11 mouse cellular contexts compared by ENCODE assay signal in the genomic region with DNA sequence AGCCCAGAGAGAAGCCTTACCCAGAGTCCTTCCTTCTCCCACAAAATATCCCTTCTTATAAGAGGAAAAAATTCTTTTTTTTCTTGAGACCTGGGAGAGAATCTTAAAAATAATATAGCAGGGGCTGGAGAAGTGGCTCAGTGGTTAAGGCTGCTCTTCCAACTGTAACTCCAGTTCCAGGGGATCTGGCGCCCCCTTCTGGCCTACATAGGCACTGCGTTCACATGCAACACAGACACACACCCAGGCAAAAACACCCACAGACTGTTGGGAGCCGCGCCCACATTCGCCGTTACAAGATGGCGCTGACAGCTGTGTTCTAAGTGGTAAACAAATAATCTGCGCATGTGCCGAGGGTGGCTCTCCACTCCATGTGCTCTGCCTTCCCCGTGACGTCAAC. TPM values are rescaled to one million over a fixed set of nuclear protein-coding genes. Genes with fewer than 3 reads are reported as not detected.
A peak's percentile ranks its signal among the peaks of the same experiment; 100 is the strongest.
DNase-seq lines count a peak whose midpoint lies in the region; ATAC-seq and TF ChIP-seq lines count a peak whose summit lies in the region.
"Not testable (repeated sequence)": the region's sequence is repeated elsewhere in the genome, so short reads cannot be mapped to it uniquely, and the experiment has no call there.
"Had no signal": no experiment of that assay in that cellular context is flagged by ENCODE, and none has a peak within 500 bp of the region (broad histone marks: within the 10 kb centered on the region; RNA-seq: fewer than 3 reads in every experiment).

No protein-coding gene starts in this region.

- not testable (repeated sequence) for H3K9ac ChIP-seq in intestine, postnatal 0 days (ENCODE audit: low read depth, low read length)

- H3K4me2 ChIP-seq in intestine, postnatal 0 days (replicated peaks; ENCODE audit: low read depth): not testable (repeated sequence)

- H3K27ac ChIP-seq in gastrocnemius, adult 2 months: peak overlapping the region; percentile 71
- H3K27ac ChIP-seq in intestine, postnatal 0 days (ENCODE audit: low read depth, low read length): not testable (repeated sequence)
- peak overlapping the region; percentile 6; the same call in 1 of the 2 replicates for H3K27ac ChIP-seq in left cerebral cortex, adult 2 months

- H3K4me3 ChIP-seq in gastrocnemius, adult 2 months: peak overlapping the region; percentile 62
- not testable (repeated sequence) for H3K4me3 ChIP-seq in intestine, postnatal 0 days (ENCODE audit: low read depth, low read length); left cerebral cortex, adult 2 months
- peak overlapping the region; percentile 69 for H3K4me3 ChIP-seq in megakaryocyte, embryonic 14.5 days (replicated peaks)

- H3K27me3 ChIP-seq in intestine, postnatal 0 days (replicated peaks; ENCODE audit: control insufficient read depth, insufficient read depth, low read length); megakaryocyte, embryonic 14.5 days (replicated peaks): not testable (repeated sequence)

- intact Hi-C loops in gastrocnemius, adult 2 months (cut with DNase I): loop anchor here (5.0 kb wide), 1 partner anchor 47 kb away; no protein-coding TSS in a partner anchor
- intact Hi-C loops in left cerebral cortex, adult 2 months (cut with DNase I): not testable (repeated sequence)

- H3K36me3 ChIP-seq in intestine, postnatal 0 days (ENCODE audit: control insufficient read depth, insufficient read depth): not testable (repeated sequence)
- peaks cover 45% of the 10 kb centered on the region for H3K36me3 ChIP-seq in megakaryocyte, embryonic 14.5 days (replicated peaks; ENCODE audit: low read length)

- TF ChIP-seq CTCF in gastrocnemius, adult 2 months (IDR thresholded peaks at IDR 0.05): peak; percentile 70
- peak; percentile 62 for TF ChIP-seq CTCF in intestine, postnatal 0 days (IDR thresholded peaks at IDR 0.05; ENCODE audit: low read depth)
- peak; percentile 57 for TF ChIP-seq CTCF in left cerebral cortex, adult 2 months (IDR thresholded peaks at IDR 0.05)

- 90% methylated on average over 7 of the region's 11 CpGs for WGBS in intestine, postnatal 0 days

- not testable (repeated sequence) for H3K9me3 ChIP-seq in intestine, postnatal 0 days (ENCODE audit: control insufficient read depth); megakaryocyte, embryonic 14.5 days

- DNase-seq in CD4-positive, CD25-positive, alpha-beta regulatory T cell, adult 2 months (ENCODE audit: low read depth, low spot score): peak; percentile 90
- peak; percentile 80 for DNase-seq in adrenal gland, postnatal 14 days
- peak; percentile 73 for DNase-seq in gastrocnemius, adult 2 months
- DNase-seq in left cerebral cortex, adult 2 months (ENCODE audit: extremely low spot score in 1 of 2, low spot score in 2 of 2): not testable (repeated sequence)
- DNase-seq in spleen, adult 12 weeks (ENCODE audit: low spot score): peak; percentile 41
- peak; percentile 82 to 87 for DNase-seq in thymus, postnatal 36 days

- not testable (repeated sequence) for H3K4me1 ChIP-seq in intestine, postnatal 0 days (replicated peaks; ENCODE audit: control insufficient read depth, insufficient read depth, low read length)
- H3K4me1 ChIP-seq in megakaryocyte, embryonic 14.5 days: peaks cover 27% of the 10 kb centered on the region

- ATAC-seq in intestine, postnatal 0 days: not testable (repeated sequence)

RNA-seq across cellular contexts. Expression of gene Tap2, which starts 15.8 kb away (rescaled TPM):
- 33.2 and 34.9 TPM in 2 replicates for total RNA-seq in adrenal gland, postnatal 14 days (2021)
- 1 to 10 TPM; 4.9 to 7.5 TPM for total RNA-seq in gastrocnemius, adult 2 months (2021)
- polyA plus RNA-seq in intestine, postnatal 0 days (2015; fragmentation: Nextera tagmentation; extraction: Ambion mirVana): 11.2 and 13.0 TPM in 2 replicates
- 1 to 10 TPM; 7.0 to 7.8 TPM for total RNA-seq in left cerebral cortex, adult 2 months (2021)
- 87.3 and 103 TPM in 2 replicates for polyA plus RNA-seq in megakaryocyte, embryonic 14.5 days (2012; ENCODE audit: insufficient read depth, low replicate concordance)

RNA-seq across cellular contexts. Expression of gene H2-Ob, which starts 19.6 kb away (rescaled TPM):
- total RNA-seq in adrenal gland, postnatal 14 days (2021): 1.3 and 16.6 TPM in 2 replicates
- total RNA-seq in gastrocnemius, adult 2 months (2021): under 1 TPM in 1 of 2 experiments, not detected in 1; 0.11 TPM
- 0.17 and 0.30 TPM in 2 replicates for polyA plus RNA-seq in intestine, postnatal 0 days (2015; fragmentation: Nextera tagmentation; extraction: Ambion mirVana)
- total RNA-seq in left cerebral cortex, adult 2 months (2021): under 1 TPM; 0.16 to 0.18 TPM
- polyA plus RNA-seq in megakaryocyte, embryonic 14.5 days (2012; ENCODE audit: insufficient read depth, low replicate concordance): 0.76 TPM in 1 of 2 replicates, not detected in the other
- total RNA-seq: ES-E14; left cerebral cortex, postnatal 36 days had no signal
- polyA plus RNA-seq: myocyte had no signal

RNA-seq across cellular contexts. Expression of gene Psmb8, which starts 21.6 kb away (rescaled TPM):
- total RNA-seq in adrenal gland, postnatal 14 days (2021): 21.0 and 33.6 TPM in 2 replicates
- total RNA-seq in gastrocnemius, adult 2 months (2021): 1 to 10 TPM; 2.2 to 3.4 TPM
- 82.4 and 86.4 TPM in 2 replicates for polyA plus RNA-seq in intestine, postnatal 0 days (2015; fragmentation: Nextera tagmentation; extraction: Ambion mirVana)
- total RNA-seq in left cerebral cortex, adult 2 months (2021): 1 to 10 TPM; 2.0 to 3.2 TPM
- 16.6 and 74.9 TPM in 2 replicates for polyA plus RNA-seq in megakaryocyte, embryonic 14.5 days (2012; ENCODE audit: insufficient read depth, low replicate concordance)

RNA-seq across cellular contexts. Expression of gene Psmb9, which starts 31.5 kb away (rescaled TPM):
- total RNA-seq in adrenal gland, postnatal 14 days (2021): 6.9 and 12.2 TPM in 2 replicates
- total RNA-seq in gastrocnemius, adult 2 months (2021): 1 to 10 TPM; 1.4 to 1.7 TPM
- 36.8 and 37.7 TPM in 2 replicates for polyA plus RNA-seq in intestine, postnatal 0 days (2015; fragmentation: Nextera tagmentation; extraction: Ambion mirVana)
- total RNA-seq in left cerebral cortex, adult 2 months (2021): 1 to 10 TPM; 1.1 to 2.0 TPM
- polyA plus RNA-seq in megakaryocyte, embryonic 14.5 days (2012; ENCODE audit: insufficient read depth, low replicate concordance): 15.3 and 32.2 TPM in 2 replicates

RNA-seq across cellular contexts. Expression of gene Tap1, which starts 31.7 kb away (rescaled TPM):
- total RNA-seq in adrenal gland, postnatal 14 days (2021): 11.1 and 20.4 TPM in 2 replicates
- total RNA-seq in gastrocnemius, adult 2 months (2021): 1 to 10 TPM in 1 of 2 experiments, under 1 TPM in 1; 0.74 to 1.5 TPM
- polyA plus RNA-seq in intestine, postnatal 0 days (2015; fragmentation: Nextera tagmentation; extraction: Ambion mirVana): 14.1 and 15.0 TPM in 2 replicates
- 1 to 10 TPM; 2.1 to 3.4 TPM for total RNA-seq in left cerebral cortex, adult 2 months (2021)
- 27.1 and 27.9 TPM in 2 replicates for polyA plus RNA-seq in megakaryocyte, embryonic 14.5 days (2012; ENCODE audit: insufficient read depth, low replicate concordance)
